Mouse (Mus musculus) kidney, postnatal 14 days (tissue): ENCODE data around the gene Cdh12.
"Not testable (repeated sequence)": the region's sequence is repeated elsewhere in the genome, so short reads cannot be mapped to it uniquely, and the experiment has no call there.

Experiments used
- DNase-seq: peaks from one replicate; pipeline ENCODE4 v3.0.0; 2022; ENCODE audit warnings: mixed read lengths

Cdh12 gene

GRCm38 (mm10) chr15:21109889-21110500 is 660.9 kb downstream of the Cdh12 start:
- DNase-seq = no peak

DNA sequence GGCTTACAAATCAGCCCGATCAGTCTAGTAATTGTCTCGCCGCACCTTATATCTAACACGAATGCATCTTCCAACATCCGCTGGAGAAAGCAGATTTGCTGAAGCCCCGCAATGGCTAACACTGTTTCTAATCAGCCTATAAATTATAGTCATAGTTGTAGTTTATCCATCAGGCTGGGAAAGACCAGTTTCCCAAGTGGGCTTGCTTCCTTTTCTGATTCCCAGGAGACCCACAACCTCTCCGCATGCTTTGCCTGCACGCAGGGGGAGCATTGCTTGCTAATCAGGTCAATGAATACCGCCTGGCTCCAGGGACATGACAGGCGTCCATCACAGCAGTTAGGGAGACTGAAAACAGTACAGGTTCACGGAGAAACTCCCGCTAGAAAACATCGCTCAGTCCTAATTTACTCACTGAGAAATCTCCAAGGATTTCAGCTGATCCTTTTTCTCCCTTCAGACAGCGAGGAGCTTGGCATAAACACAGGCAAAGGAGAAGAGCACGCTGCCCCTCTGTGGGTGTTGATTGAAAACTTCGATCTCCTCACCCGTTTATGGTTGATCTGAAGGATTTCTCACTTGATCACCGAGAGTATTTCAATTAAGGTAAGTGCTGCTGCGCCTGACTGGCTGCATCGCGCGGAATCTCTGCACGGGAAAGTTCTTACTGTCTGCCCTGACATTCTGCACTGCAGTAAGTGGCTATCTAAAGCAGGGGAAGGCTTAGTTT is 662.0 kb downstream of the Cdh12 start:
- DNase-seq = no peak

DNA sequence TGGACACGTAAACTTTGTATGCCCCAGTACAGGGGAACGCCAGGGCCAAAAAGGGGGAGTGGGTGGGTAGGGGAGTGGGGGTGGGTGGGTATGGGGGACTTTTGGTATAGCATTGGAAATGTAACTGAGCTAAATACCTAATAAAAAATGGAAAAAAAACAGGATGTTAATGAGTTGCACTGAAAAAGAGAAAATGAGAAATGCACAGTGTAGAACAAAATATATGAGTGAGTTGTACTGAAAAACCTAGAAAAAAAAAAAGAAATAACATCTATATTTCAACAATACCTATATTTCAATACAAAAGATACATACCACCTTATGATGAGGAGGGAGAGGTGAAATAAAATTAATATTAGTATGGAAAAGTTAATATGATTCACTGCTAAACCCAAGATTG is 665.7 kb downstream of the Cdh12 start:
- DNase-seq = not testable (repeated sequence)

DNA sequence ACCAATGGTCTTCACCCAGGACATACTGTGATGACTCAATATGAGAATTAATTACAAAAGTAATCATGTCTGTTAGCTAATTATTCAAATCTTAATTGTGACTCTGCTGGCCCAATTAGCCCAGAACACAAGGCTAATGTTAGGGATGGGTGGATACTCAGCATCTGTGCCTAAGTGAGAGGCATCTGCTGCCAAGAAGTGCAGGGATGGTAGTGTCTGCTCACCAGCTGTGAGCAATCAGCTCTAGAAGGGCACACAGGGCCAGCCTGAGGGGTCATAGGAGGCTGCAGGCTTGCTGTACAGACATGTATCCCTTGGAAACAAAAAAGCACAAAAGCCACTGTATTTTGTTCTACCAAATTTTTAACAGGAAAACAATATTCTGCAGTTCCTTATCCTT is 681.6 kb downstream of the Cdh12 start:
- no peak for DNase-seq

DNA sequence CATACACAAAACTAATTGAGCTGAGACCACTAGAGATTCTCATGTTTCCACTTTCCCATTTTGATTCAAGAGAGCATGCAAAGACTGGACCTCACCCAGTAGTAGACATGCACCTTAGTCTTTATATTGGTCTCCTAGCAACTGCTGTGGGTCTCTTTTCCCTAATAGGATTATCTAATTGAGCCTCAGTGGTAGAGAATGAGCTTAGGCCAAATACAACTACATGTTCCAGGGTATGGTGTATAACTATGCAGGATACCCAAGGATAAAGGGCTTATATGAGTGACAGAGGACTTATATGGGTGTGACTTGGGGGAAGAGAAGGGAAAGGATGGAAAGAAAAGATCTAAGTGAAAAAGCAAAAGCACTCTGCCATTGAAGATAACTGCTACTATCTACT is 683.9 kb downstream of the Cdh12 start:
- no peak for DNase-seq

- DNase-seq = no peak
Observed at GRCm38 (mm10) chr15:21146896-21147295, 697.8 kb downstream of the Cdh12 start.

DNA sequence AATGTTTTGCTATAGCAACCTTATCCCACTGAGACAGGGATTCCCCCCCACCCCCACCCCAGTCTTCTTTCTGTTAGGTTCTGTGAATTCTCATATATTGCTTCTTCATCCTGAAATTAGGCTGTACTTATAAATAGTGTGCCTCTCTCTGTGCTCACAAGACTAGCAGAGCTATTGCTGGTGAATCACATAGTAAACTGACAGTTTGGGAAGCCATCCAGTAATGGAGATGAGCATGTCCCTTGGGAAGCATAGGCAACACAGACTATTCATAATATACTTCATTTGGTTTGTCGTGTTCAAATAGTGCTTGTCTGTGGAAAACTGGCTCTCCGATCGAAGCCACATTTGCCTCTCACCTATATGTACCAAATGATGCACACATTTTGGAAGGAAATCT is 704.5 kb downstream of the Cdh12 start:
- DNase-seq = no peak

- DNase-seq = no peak
Observed at GRCm38 (mm10) chr15:21179727-21180126, 730.7 kb downstream of the Cdh12 start.

- DNase-seq = no peak
Observed at GRCm38 (mm10) chr15:21180191-21180590, 731.1 kb downstream of the Cdh12 start.

GRCm38 (mm10) chr15:21185799-21186198 is 736.7 kb downstream of the Cdh12 start:
- DNase-seq = no peak

DNA sequence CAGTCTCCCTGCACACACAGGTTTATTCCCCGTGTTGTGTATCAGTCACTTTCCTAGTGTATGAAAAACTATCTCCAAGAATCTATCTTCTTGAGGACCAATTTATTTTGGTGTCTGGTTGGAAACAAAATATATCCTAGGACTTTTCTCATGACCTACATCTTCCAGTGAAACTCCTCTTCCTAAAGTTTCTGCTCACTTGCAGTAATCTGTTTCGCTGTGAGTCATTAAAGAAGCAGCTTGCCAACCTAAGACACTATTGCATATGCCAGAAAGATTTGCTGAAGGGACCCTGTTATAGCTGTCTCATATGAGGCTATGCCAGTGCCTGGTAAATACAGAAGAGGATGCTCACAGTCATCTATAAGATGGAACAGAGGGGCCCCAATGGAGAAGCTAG is 761.0 kb downstream of the Cdh12 start:
- not testable (repeated sequence) for DNase-seq

- no peak for DNase-seq
Observed at GRCm38 (mm10) chr15:21223006-21223405, 773.9 kb downstream of the Cdh12 start.

- DNase-seq = no peak
Observed at GRCm38 (mm10) chr15:21261318-21261717, 812.3 kb downstream of the Cdh12 start.

DNA sequence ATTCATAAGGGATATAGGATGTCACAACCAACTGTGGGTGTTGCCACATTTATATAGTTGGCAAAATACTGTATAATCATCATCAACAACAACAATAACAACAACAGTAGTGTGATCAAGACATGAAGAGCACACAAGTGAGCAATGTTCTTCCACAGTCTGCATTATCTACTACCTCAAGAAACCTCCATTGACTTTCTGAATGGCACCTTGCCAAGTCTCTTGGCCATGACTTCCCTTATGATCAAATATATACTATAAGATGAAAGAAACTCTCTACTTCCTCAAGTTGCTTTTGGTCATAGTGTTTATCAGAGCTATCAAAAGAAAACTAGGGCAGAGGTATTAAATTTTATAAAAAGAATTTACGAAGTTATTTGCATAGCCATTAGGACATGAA is 820.8 kb downstream of the Cdh12 start:
- no peak for DNase-seq

DNA sequence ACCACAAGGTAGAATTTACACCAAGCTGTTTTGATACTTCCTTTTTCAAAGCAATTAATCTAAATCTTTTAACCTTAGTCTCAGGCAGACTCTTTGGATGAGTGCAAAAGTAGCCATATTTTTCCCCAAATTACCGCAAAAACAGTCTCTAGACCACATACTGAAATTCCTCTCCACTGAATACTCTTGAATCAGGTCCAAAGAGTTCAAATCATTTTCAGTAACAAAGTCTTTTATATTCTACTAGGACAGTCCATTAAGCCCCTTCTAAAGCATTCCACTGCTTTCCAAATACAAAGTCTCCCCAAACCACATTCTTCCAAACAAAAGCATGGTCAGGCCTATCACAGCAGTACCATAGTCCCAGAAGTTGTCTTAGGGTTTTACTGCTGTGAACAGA is 848.0 kb downstream of the Cdh12 start:
- no peak for DNase-seq

DNA sequence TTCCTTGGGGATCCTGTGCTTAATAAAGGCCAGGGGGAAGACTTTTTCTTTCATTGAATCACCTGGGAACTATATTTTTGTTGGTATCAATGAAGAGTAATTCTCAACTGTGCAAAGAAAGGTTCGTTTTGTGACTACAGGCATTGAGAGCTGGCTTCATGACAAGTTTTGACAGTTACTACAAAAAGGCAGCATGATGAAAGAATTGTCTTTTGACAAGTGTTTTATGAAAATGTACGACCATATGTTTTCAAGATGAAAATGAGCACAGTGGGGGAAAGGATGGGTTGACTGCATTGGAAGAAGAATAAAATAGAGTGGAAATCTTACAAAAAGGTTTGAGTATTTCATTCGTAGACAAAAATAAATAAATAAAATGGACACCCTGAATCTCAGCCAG is 866.4 kb downstream of the Cdh12 start:
- DNase-seq = no peak

DNA sequence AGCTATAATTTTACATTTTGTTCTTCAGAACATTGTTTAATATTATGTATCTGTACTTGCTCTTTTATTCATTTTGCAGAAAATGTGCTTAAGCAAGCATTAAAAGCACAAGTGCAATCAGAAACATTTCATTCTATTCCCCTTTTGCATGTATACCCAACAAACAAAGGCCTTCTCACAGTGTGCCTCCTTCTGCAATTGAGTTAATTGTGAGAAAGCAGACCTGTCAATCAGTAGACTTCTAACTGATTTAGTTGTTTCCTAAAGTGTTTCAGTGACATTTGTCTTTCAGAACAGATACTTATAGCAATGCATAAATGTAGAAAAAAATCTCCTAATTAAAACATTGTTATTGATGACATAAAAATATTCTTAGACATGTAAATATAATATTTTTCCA is 894.8 kb downstream of the Cdh12 start:
- no peak for DNase-seq

DNA sequence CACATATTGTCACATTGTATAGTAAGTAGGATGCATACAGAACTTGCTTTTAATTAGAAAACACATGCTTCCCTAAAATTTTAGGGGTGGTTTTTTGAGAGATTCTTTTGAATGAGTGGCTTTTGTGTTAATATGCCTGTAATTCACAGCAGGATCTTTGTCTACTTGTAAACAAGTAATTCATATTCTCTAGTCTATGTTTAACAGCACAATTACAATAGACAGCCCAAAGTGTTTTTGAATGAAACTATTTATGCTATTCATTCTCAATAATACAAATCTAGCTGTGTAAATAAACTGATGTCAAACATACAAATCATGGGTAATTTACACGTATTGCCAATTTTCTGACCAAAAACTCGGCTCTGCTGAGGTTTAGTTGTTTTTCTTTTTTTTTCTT is 895.3 kb downstream of the Cdh12 start:
- DNase-seq = no peak

DNA sequence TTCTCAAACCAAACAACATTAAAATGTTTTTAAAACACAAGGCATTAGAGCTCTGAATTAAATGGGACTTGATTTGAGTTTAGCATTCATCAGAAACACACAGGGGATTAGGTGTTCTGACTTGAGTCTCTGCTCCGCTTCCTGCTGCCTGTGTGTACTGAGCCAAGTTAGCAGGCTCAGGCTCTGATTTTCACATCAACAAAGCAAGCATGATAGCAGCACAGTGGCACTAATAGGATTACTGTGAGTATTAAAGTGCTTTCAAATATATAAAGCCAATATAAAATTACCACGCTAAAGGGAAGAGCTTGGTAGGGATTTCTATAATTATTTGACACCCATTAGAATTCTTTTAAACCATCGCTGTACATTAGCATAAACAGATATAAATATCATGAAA is 895.7 kb downstream of the Cdh12 start:
- no peak for DNase-seq

DNA sequence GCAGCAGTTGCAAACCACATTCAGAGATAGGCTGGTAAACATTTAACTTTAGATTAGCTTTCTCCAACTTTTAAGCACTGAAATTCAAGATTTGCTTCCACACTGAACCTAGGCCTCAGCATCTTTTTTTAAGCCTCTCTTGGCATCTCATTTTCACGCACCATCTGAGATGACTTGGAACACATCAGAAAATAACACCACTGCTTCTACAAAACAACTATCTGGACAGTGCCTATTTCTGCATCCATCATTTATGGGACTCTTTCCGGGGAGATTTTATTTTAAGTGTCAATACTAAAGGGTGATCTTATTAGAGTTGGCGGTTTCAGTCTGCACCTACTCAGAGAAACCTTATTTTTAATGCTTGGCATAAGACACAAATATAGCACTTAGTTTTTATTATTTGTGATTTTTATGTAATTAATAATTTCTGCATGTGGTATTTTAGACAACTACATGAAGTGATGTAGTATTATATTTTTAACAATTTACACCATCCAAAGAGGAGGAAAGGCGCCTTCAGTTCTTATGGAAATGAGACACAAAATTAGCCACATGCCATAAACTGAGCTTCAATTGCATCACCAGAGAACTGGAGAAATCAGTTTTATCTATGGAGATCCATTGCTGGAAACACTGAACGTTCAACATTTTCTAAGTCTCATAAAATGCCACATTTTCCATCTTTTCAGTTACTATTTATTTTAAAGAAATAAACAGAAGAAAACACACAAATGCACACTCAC is 906.5 kb downstream of the Cdh12 start:
- DNase-seq = no peak

DNA sequence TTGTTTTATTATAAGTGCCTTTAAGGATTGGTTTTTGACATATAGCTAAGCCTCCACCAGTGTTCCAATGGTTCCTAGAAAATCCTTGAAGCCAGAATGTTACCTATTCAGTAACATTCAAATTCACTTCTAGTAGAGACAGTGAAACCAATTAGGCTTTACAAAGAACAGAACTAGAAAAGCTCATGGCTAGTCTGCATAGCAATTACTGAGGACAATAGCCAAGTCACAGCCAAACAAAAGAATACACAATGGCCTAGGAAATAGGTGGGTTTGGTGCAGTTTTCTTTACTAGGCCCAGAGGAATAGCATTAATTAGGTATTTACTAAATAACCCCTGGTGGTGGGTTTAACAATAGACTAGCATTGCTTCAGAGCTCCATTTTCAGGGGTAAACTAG is 917.3 kb downstream of the Cdh12 start:
- DNase-seq = no peak

GRCm38 (mm10) chr15:21375460-21375859 is 926.4 kb downstream of the Cdh12 start:
- DNase-seq = no peak

- no peak for DNase-seq
Observed at GRCm38 (mm10) chr15:21375871-21376270, 926.8 kb downstream of the Cdh12 start.

DNA sequence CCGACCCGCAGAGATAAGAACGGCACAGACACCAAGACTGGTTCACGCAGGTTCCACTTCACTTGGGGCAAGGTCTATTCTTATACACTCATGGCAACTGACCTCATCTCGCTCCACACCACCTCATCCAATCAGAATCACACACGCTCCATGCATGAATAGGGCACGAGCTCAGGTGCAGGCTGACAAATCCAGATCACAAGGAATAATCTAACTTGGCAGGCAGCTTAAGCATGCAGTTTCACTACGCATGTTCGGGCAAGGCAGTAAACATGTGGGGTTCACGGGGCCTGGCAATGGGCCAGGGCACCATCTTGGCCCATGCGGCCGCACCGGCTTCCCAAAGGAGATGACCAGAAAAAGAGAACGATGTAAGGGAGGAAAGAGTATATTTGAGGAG is 942.4 kb downstream of the Cdh12 start:
- DNase-seq = not testable (repeated sequence)
